Mouse (Mus musculus) E14TG2a.4 (cell line): ENCODE measurements around the gene Fryl.

Experiments
- CTCF ChIP-seq: conservative IDR thresholded peaks from 2 replicates; pipeline ENCODE4 v1.5.1; 2014; ENCODE audit warnings: low read length
- NANOG ChIP-seq: IDR thresholded peaks from 2 replicates; pipeline ENCODE4 v1.6.1; 2014; ENCODE audit warnings: borderline replicate concordance, low read length, mixed read lengths
- POU5F1 ChIP-seq: IDR thresholded peaks from 2 replicates; pipeline ENCODE4 v1.6.1; 2014; ENCODE audit warnings: low read length, borderline replicate concordance

GRCm38 (mm10) chr5:72994928-72995327 is 261.5 kb downstream of the Fryl start:
- no peak for TF ChIP-seq CTCF
- no peak for TF ChIP-seq POU5F1
- no peak for TF ChIP-seq NANOG
